Mouse (Mus musculus): Measurements from ENCODE around the gene Gvin1. TPM values are rescaled to one million over a fixed set of nuclear protein-coding genes. Genes with fewer than 3 reads are reported as not detected.
"Not testable (repeated sequence)": the region's sequence is repeated elsewhere in the genome, so short reads cannot be mapped to it uniquely, and the experiment has no call there.

Gvin1 gene
- total and polyA plus RNA-seq, 3 experiments, result not detected

DNA sequence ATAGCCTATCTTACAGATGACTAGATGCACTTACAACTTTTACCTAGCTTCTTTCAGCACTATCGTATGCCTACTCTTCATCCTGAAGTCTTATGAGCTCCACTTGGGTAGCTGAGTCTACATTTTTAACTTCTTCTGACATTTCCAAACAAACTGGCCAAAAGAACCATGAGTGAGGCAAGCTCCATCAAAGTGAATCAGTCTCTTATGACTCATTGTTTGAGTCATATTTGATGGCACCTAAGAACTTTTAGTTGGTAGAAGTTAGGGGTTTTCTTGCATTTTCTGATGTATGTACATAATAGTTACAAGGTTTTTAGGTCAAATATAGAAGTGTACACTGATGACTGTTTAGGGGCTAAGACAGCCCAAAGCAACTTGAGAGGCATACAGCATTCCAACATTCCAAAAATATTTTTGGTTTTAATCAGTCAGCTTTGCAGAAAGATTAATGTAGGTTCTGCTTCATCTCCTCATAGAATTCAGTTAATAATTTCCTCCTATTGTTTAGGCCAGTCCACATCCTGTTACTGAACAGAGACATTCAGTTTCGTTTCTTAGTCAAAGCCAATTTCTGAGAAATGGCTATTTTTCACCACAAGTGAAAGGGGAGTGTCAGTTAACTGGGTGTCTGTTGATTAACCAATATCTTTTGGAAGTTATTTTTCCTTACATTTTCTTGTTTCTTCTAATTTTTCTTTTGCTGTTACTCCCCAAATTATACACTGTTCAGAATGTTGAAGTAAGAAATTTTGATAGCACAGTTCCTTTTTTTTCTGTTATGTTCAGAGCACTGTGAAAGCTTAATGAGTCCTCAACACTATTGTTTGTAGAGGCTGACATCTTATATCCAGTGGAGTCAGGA lies 21.4 kb upstream of the Gvin1 start:
- no peak overlapping the region for H3K27ac ChIP-seq (ENCODE audit: control insufficient read depth, low read depth, low read length)
- H3K79me2 ChIP-seq (ENCODE audit: control insufficient read depth, insufficient read depth, low read length, poor library complexity), result no peaks in the 10 kb centered on the region
- no peaks in the 10 kb centered on the region for H3K4me1 ChIP-seq (ENCODE audit: control insufficient read depth in 1 of 2, insufficient read depth in 2 of 2, low read length in 2 of 2)
- H3K4me3 ChIP-seq (ENCODE audit: control insufficient read depth in 1 of 2, insufficient read depth in 1 of 2, low read depth in 2 of 2, low read length in 2 of 2), result no peak overlapping the region
- no peak for DNase-seq (ENCODE audit: low read depth, low spot score)
- no peak overlapping the region for H3K9ac ChIP-seq (ENCODE audit: control insufficient read depth, low read depth, low read length, poor library complexity, severe bottlenecking)
- no peaks in the 10 kb centered on the region for H3K9me3 ChIP-seq (replicated peaks; ENCODE audit: insufficient read depth, low read length)
- TF ChIP-seq TBP (IDR thresholded peaks at IDR 0.05; ENCODE audit: low read depth, low read length), result no peak
- no peak for TF ChIP-seq CHD1 (IDR thresholded peaks at IDR 0.05; ENCODE audit: low read depth, low read length)
- TF ChIP-seq USF1 (IDR thresholded peaks at IDR 0.05; ENCODE audit: low read depth, low read length), result no peak
- no peaks in the 10 kb centered on the region for H3K36me3 ChIP-seq (ENCODE audit: control insufficient read depth in 1 of 2, insufficient read depth in 2 of 2, low read length in 2 of 2)
- no peaks in the 10 kb centered on the region for H3K27me3 ChIP-seq (ENCODE audit: control insufficient read depth in 1 of 2, insufficient read depth in 2 of 2, low read length in 2 of 2)

DNA sequence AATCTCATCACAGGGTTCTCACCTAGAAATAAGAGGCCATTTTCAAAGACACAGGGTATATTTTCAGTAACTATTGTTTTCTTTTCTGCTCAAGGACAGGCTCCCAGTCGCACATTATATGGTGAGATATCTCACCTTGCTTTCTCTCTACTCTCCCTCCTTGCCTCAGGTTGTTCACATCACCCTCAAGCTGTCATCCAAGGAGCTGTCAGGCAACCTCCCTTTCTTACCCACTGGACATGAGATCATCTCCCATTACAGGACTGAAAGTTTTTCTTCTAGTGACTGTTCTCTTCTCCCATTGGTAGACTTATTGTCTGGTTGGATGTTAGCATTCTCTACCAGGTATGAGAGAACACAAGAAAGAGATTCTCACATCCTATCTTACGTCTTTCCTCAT lies 20.5 kb upstream of the Gvin1 start:
- TF ChIP-seq MYB (IDR thresholded peaks at IDR 0.05; ENCODE audit: low read depth, low read length) (no peak), POLR2AphosphoS5 (IDR thresholded peaks at IDR 0.05; ENCODE audit: borderline replicate concordance, low read depth, low read length) (no peak), BHLHE40 (IDR thresholded peaks at IDR 0.05; ENCODE audit: borderline replicate concordance, low read depth, low read length) (no peak)
- DNase-seq (ENCODE audit: low read depth, low spot score), result no peak
- H3K4me1 ChIP-seq (ENCODE audit: control insufficient read depth in 1 of 2, insufficient read depth in 2 of 2, low read length in 2 of 2), result no peaks in the 10 kb centered on the region

DNA sequence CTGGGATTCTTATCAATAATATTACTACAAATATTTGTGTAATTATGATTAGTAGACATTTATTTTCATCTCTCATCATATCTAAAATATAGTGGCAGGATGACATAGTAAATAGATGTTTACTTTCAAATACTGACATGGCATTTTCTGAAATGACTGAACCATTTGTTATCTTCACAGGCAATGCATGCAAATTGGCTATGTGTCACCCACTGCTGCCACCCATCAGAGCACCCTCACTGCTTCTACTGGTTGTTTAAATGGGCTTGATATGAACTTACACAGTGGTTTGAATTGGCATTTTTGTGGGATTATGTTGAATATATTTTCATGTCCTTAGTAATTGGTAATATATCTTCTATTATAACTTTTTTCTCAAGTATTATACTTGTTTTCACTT lies 784 bp upstream of the Gvin1 start:
- H3K4me3 ChIP-seq (ENCODE audit: control insufficient read depth in 1 of 2, insufficient read depth in 1 of 2, low read depth in 2 of 2, low read length in 2 of 2); H3K79me2 ChIP-seq (ENCODE audit: control insufficient read depth, insufficient read depth, low read length, poor library complexity); H3K4me1 ChIP-seq (ENCODE audit: control insufficient read depth in 1 of 2, insufficient read depth in 2 of 2, low read length in 2 of 2); H3K27me3 ChIP-seq (ENCODE audit: control insufficient read depth in 1 of 2, insufficient read depth in 2 of 2, low read length in 2 of 2); H3K27ac ChIP-seq (ENCODE audit: control insufficient read depth, low read depth, low read length); H3K9ac ChIP-seq (ENCODE audit: control insufficient read depth, low read depth, low read length, poor library complexity, severe bottlenecking); H3K9me3 ChIP-seq (replicated peaks; ENCODE audit: insufficient read depth, low read length); H3K36me3 ChIP-seq (ENCODE audit: control insufficient read depth in 1 of 2, insufficient read depth in 2 of 2, low read length in 2 of 2); DNase-seq (ENCODE audit: low read depth, low spot score): not testable (repeated sequence)

More for the DNA sequence above, 20.5 kb upstream of the Gvin1 start:
- no peak overlapping the region for H3K4me3 ChIP-seq (ENCODE audit: control insufficient read depth in 1 of 2, insufficient read depth in 1 of 2, low read depth in 2 of 2, low read length in 2 of 2)
- no peak overlapping the region for H3K27ac ChIP-seq (ENCODE audit: control insufficient read depth, low read depth, low read length)
- no peak overlapping the region for H3K9ac ChIP-seq (ENCODE audit: control insufficient read depth, low read depth, low read length, poor library complexity, severe bottlenecking)
- H3K9me3 ChIP-seq (replicated peaks; ENCODE audit: insufficient read depth, low read length), result no peaks in the 10 kb centered on the region
- no peaks in the 10 kb centered on the region for H3K36me3 ChIP-seq (ENCODE audit: control insufficient read depth in 1 of 2, insufficient read depth in 2 of 2, low read length in 2 of 2)
- no peaks in the 10 kb centered on the region for H3K27me3 ChIP-seq (ENCODE audit: control insufficient read depth in 1 of 2, insufficient read depth in 2 of 2, low read length in 2 of 2)
- no peaks in the 10 kb centered on the region for H3K79me2 ChIP-seq (ENCODE audit: control insufficient read depth, insufficient read depth, low read length, poor library complexity)

DNA sequence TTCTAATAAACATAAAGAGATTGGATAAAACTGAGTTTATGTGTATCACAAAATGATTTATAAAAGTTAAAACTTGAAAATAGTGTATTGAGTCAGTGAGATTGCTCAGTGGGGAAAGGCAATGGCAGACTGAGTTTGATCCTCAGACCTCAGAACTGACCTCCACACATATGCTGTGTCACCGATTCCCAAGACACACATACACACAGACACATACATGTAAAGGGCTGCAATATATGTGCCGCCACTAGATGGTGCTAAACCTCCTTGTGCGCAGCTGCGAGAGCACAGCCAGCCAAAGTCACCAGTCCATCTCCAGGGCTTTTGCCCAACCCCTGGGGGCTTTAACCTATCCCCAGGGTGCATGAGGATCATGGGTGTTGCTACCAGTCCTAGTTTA lies 1.4 kb downstream of the Gvin1 start:
- H3K4me3 ChIP-seq (ENCODE audit: control insufficient read depth in 1 of 2, insufficient read depth in 1 of 2, low read depth in 2 of 2, low read length in 2 of 2); H3K27ac ChIP-seq (ENCODE audit: control insufficient read depth, low read depth, low read length); H3K36me3 ChIP-seq (ENCODE audit: control insufficient read depth in 1 of 2, insufficient read depth in 2 of 2, low read length in 2 of 2); H3K27me3 ChIP-seq (ENCODE audit: control insufficient read depth in 1 of 2, insufficient read depth in 2 of 2, low read length in 2 of 2); DNase-seq (ENCODE audit: low read depth, low spot score); H3K9me3 ChIP-seq (replicated peaks; ENCODE audit: insufficient read depth, low read length); H3K4me1 ChIP-seq (ENCODE audit: control insufficient read depth in 1 of 2, insufficient read depth in 2 of 2, low read length in 2 of 2); H3K9ac ChIP-seq (ENCODE audit: control insufficient read depth, low read depth, low read length, poor library complexity, severe bottlenecking); H3K79me2 ChIP-seq (ENCODE audit: control insufficient read depth, insufficient read depth, low read length, poor library complexity): not testable (repeated sequence)

DNA sequence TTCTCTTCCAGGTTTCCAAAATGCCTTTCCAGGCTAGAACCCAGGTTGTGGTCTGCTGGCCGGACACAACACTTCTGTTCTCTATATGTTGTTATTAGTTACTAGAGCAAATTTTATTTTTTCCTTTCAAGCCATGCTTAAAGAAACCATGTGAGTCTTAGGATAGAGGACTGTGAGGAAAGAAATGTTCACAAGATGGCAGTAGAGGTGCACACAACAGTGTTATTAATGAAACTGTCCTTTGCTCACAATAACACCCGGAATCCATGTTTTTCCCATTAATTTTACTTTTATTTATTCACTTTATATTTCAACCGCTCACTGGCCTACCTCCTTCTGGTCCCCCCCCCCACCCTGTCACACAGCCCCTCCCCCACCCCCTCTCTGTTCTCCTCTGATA lies 8.5 kb downstream of the Gvin1 start:
- not testable (repeated sequence) for H3K4me3 ChIP-seq (ENCODE audit: control insufficient read depth in 1 of 2, insufficient read depth in 1 of 2, low read depth in 2 of 2, low read length in 2 of 2); H3K79me2 ChIP-seq (ENCODE audit: control insufficient read depth, insufficient read depth, low read length, poor library complexity); DNase-seq (ENCODE audit: low read depth, low spot score); H3K27ac ChIP-seq (ENCODE audit: control insufficient read depth, low read depth, low read length); H3K9me3 ChIP-seq (replicated peaks; ENCODE audit: insufficient read depth, low read length); H3K36me3 ChIP-seq (ENCODE audit: control insufficient read depth in 1 of 2, insufficient read depth in 2 of 2, low read length in 2 of 2); H3K9ac ChIP-seq (ENCODE audit: control insufficient read depth, low read depth, low read length, poor library complexity, severe bottlenecking); H3K27me3 ChIP-seq (ENCODE audit: control insufficient read depth in 1 of 2, insufficient read depth in 2 of 2, low read length in 2 of 2); H3K4me1 ChIP-seq (ENCODE audit: control insufficient read depth in 1 of 2, insufficient read depth in 2 of 2, low read length in 2 of 2)

DNA sequence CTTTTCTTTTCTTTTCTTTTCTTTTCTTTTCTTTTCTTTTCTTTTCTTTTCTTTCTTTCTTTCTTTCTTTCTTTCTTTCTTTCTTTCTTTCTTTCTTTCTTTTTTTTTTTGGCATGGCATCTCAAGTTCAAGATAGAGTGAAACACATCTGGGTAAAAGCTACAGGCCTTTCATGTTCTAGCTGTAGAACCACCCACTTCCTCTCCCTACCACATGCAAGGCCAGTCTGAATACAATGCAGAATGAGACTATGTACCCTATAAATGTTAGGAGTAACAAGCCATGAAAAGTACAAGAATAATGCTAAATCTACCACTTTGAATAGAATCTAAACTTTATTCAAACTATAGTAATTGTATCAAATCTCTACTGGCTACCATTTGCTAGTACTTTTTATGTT lies 38.1 kb downstream of the Gvin1 start:
- not testable (repeated sequence) for H3K36me3 ChIP-seq (ENCODE audit: control insufficient read depth in 1 of 2, insufficient read depth in 2 of 2, low read length in 2 of 2); H3K9ac ChIP-seq (ENCODE audit: control insufficient read depth, low read depth, low read length, poor library complexity, severe bottlenecking); H3K4me1 ChIP-seq (ENCODE audit: control insufficient read depth in 1 of 2, insufficient read depth in 2 of 2, low read length in 2 of 2); H3K4me3 ChIP-seq (ENCODE audit: control insufficient read depth in 1 of 2, insufficient read depth in 1 of 2, low read depth in 2 of 2, low read length in 2 of 2); H3K27ac ChIP-seq (ENCODE audit: control insufficient read depth, low read depth, low read length); H3K27me3 ChIP-seq (ENCODE audit: control insufficient read depth in 1 of 2, insufficient read depth in 2 of 2, low read length in 2 of 2); DNase-seq (ENCODE audit: low read depth, low spot score); H3K79me2 ChIP-seq (ENCODE audit: control insufficient read depth, insufficient read depth, low read length, poor library complexity); H3K9me3 ChIP-seq (replicated peaks; ENCODE audit: insufficient read depth, low read length)

Data from MEL (cell line).